Mouse (Mus musculus): ENCODE data around the gene Tmem223. TPM values are rescaled to one million over a fixed set of nuclear protein-coding genes. Genes with fewer than 3 reads are reported as not detected.
A peak's percentile ranks its signal among the peaks of the same experiment; 100 is the strongest.

The Tmem223 gene
- polyA plus RNA-seq, 1 experiment from 2014 or later: 232 TPM

- H3K27me3 ChIP-seq (ENCODE audit: control insufficient read depth, insufficient read depth, low read length): no peaks in the 10 kb centered on the region
- peaks cover 29% of the 10 kb centered on the region for H3K36me3 ChIP-seq (ENCODE audit: control insufficient read depth, insufficient read depth, low read length)
- H3K27ac ChIP-seq (ENCODE audit: low read depth, low read length): peak within 1 kb of the TSS; percentile 85
- peak; percentile 99 for ATAC-seq (ENCODE audit: low FRiP score, low TSS enrichment)
- peak within 1 kb of the TSS; percentile 78 for H3K9ac ChIP-seq (ENCODE audit: low read depth, low read length)
- WGBS: 1% methylated on average over 32 of the region's 32 CpGs
- peak within 1 kb of the TSS; percentile 72 for H3K4me2 ChIP-seq (replicated peaks; ENCODE audit: low read depth, low read length)
- H3K4me1 ChIP-seq (ENCODE audit: control insufficient read depth, insufficient read depth, low read length): 0 out of 2 replicates have a peak, but pooled peaks cover 6% of the 10 kb centered on the region
- no peaks in the 10 kb centered on the region for H3K9me3 ChIP-seq (ENCODE audit: control insufficient read depth, low read length)
- H3K4me3 ChIP-seq (ENCODE audit: low read length): peak within 1 kb of the TSS; percentile 76
Observed at GRCm38 (mm10) chr19:8786008-8786781, 15.4 kb downstream of the Tmem223 start, which contains the start of gene Taf6l. TSS of gene Taf6l (minus strand) at chr19:8786417.

GRCm38 (mm10) chr19:8788521-8788920, 17.7 kb downstream of the Tmem223 start:
- Histone ChIP-seq H3K4me3 (ENCODE audit: low read length) (no peak overlapping the region), H3K9ac (ENCODE audit: low read depth, low read length) (no peak overlapping the region), H3K9me3 (ENCODE audit: control insufficient read depth, low read length) (no peaks in the 10 kb centered on the region), H3K4me1 (ENCODE audit: control insufficient read depth, insufficient read depth, low read length) (0 out of 2 replicates have a peak, but pooled peaks cover 6% of the 10 kb centered on the region), H3K36me3 (ENCODE audit: control insufficient read depth, insufficient read depth, low read length) (peaks cover 18% of the 10 kb centered on the region), H3K4me2 (replicated peaks; ENCODE audit: low read depth, low read length) (no peak overlapping the region), H3K27me3 (ENCODE audit: control insufficient read depth, insufficient read depth, low read length) (no peaks in the 10 kb centered on the region), H3K27ac (ENCODE audit: low read depth, low read length) (no peak overlapping the region)
- WGBS: 29% methylated on average over 3 of the region's 3 CpGs
- no peak for ATAC-seq (ENCODE audit: low FRiP score, low TSS enrichment)

- 38% methylated on average over 1 of the region's 1 CpGs for WGBS
- Histone ChIP-seq H3K4me1 (ENCODE audit: control insufficient read depth, insufficient read depth, low read length) (0 out of 2 replicates have a peak, but pooled peaks cover 6% of the 10 kb centered on the region), H3K4me2 (replicated peaks; ENCODE audit: low read depth, low read length) (no peak overlapping the region), H3K4me3 (ENCODE audit: low read length) (no peak overlapping the region), H3K36me3 (ENCODE audit: control insufficient read depth, insufficient read depth, low read length) (peaks cover 19% of the 10 kb centered on the region), H3K27ac (ENCODE audit: low read depth, low read length) (no peak overlapping the region), H3K9me3 (ENCODE audit: control insufficient read depth, low read length) (no peaks in the 10 kb centered on the region), H3K27me3 (ENCODE audit: control insufficient read depth, insufficient read depth, low read length) (no peaks in the 10 kb centered on the region), H3K9ac (ENCODE audit: low read depth, low read length) (no peak overlapping the region)
- no peak for ATAC-seq (ENCODE audit: low FRiP score, low TSS enrichment)
Observed at GRCm38 (mm10) chr19:8789171-8789570, 18.4 kb downstream of the Tmem223 start.

- Histone ChIP-seq H3K9ac (ENCODE audit: low read depth, low read length) (no peak overlapping the region), H3K4me2 (replicated peaks; ENCODE audit: low read depth, low read length) (no peak overlapping the region), H3K4me1 (ENCODE audit: control insufficient read depth, insufficient read depth, low read length) (0 out of 2 replicates have a peak, but pooled peaks cover 5% of the 10 kb centered on the region), H3K36me3 (ENCODE audit: control insufficient read depth, insufficient read depth, low read length) (peaks cover 29% of the 10 kb centered on the region), H3K27ac (ENCODE audit: low read depth, low read length) (no peak overlapping the region), H3K27me3 (ENCODE audit: control insufficient read depth, insufficient read depth, low read length) (no peaks in the 10 kb centered on the region), H3K9me3 (ENCODE audit: control insufficient read depth, low read length) (no peaks in the 10 kb centered on the region), H3K4me3 (ENCODE audit: low read length) (no peak overlapping the region)
- ATAC-seq (ENCODE audit: low FRiP score, low TSS enrichment): no peak
- WGBS: 76% methylated on average over 7 of the region's 7 CpGs
Observed at GRCm38 (mm10) chr19:8790171-8790570, 19.4 kb downstream of the Tmem223 start.

- peak; percentile 77 for ATAC-seq (ENCODE audit: low FRiP score, low TSS enrichment)
- Histone ChIP-seq H3K27me3 (ENCODE audit: control insufficient read depth, insufficient read depth, low read length) (no peaks in the 10 kb centered on the region), H3K36me3 (ENCODE audit: control insufficient read depth, insufficient read depth, low read length) (peaks cover 24% of the 10 kb centered on the region), H3K9ac (ENCODE audit: low read depth, low read length) (peak within 1 kb of the TSS; percentile 87), H3K4me3 (ENCODE audit: low read length) (peak within 1 kb of the TSS; percentile 82), H3K4me2 (replicated peaks; ENCODE audit: low read depth, low read length) (peak within 1 kb of the TSS; percentile 75), H3K4me1 (ENCODE audit: control insufficient read depth, insufficient read depth, low read length) (peaks cover 18% of the 10 kb centered on the region; the same call in 1 of the 2 replicates), H3K27ac (ENCODE audit: low read depth, low read length) (peak within 1 kb of the TSS; percentile 57; the same call in 1 of the 2 replicates), H3K9me3 (ENCODE audit: control insufficient read depth, low read length) (no peaks in the 10 kb centered on the region)
- WGBS: 1% methylated on average over 25 of the region's 25 CpGs
Observed at GRCm38 (mm10) chr19:8798264-8798946, 27.6 kb downstream of the Tmem223 start, which contains the start of gene Polr2g. TSS of gene Polr2g (minus strand) at chr19:8798577.

GRCm38 (mm10) chr19:8798947-8799315, 28.1 kb downstream of the Tmem223 start:
- H3K9ac ChIP-seq (ENCODE audit: low read depth, low read length): peak overlapping the region; percentile 87; the same call in 1 of the 2 replicates
- peak overlapping the region; percentile 82 for H3K4me3 ChIP-seq (ENCODE audit: low read length)
- no peak for ATAC-seq (ENCODE audit: low FRiP score, low TSS enrichment)
- H3K36me3 ChIP-seq (ENCODE audit: control insufficient read depth, insufficient read depth, low read length): peaks cover 23% of the 10 kb centered on the region
- peak overlapping the region; percentile 75 for H3K4me2 ChIP-seq (replicated peaks; ENCODE audit: low read depth, low read length)
- no peaks in the 10 kb centered on the region for H3K27me3 ChIP-seq (ENCODE audit: control insufficient read depth, insufficient read depth, low read length)
- no peaks in the 10 kb centered on the region for H3K9me3 ChIP-seq (ENCODE audit: control insufficient read depth, low read length)
- H3K27ac ChIP-seq (ENCODE audit: low read depth, low read length): no peak overlapping the region
- peaks cover 20% of the 10 kb centered on the region; the same call in 1 of the 2 replicates for H3K4me1 ChIP-seq (ENCODE audit: control insufficient read depth, insufficient read depth, low read length)

GRCm38 (mm10) chr19:8802130-8802821, 31.5 kb downstream of the Tmem223 start, which contains the start of gene Zbtb3:
TSS of gene Zbtb3 (plus strand) at chr19:8802555.
- Histone ChIP-seq H3K9me3 (ENCODE audit: control insufficient read depth, low read length) (no peaks in the 10 kb centered on the region), H3K4me2 (replicated peaks; ENCODE audit: low read depth, low read length) (peak within 1 kb of the TSS; percentile 56), H3K27me3 (ENCODE audit: control insufficient read depth, insufficient read depth, low read length) (no peaks in the 10 kb centered on the region), H3K9ac (ENCODE audit: low read depth, low read length) (peak within 1 kb of the TSS; percentile 47; the same call in 1 of the 2 replicates), H3K36me3 (ENCODE audit: control insufficient read depth, insufficient read depth, low read length) (peaks cover 28% of the 10 kb centered on the region), H3K4me3 (ENCODE audit: low read length) (peak within 1 kb of the TSS; percentile 61), H3K27ac (ENCODE audit: low read depth, low read length) (peak within 1 kb of the TSS; percentile 85), H3K4me1 (ENCODE audit: control insufficient read depth, insufficient read depth, low read length) (peaks cover 20% of the 10 kb centered on the region; the same call in 1 of the 2 replicates)
- ATAC-seq (ENCODE audit: low FRiP score, low TSS enrichment): peak; percentile 97
- under 1% methylated on average over 30 of the region's 30 CpGs for WGBS

- 94% methylated on average over 9 of the region's 9 CpGs for WGBS
- no peak overlapping the region for H3K27ac ChIP-seq (ENCODE audit: low read depth, low read length)
- H3K4me3 ChIP-seq (ENCODE audit: low read length): peak overlapping the region; percentile 61
- H3K4me1 ChIP-seq (ENCODE audit: control insufficient read depth, insufficient read depth, low read length): peaks cover 15% of the 10 kb centered on the region; the same call in 1 of the 2 replicates
- no peaks in the 10 kb centered on the region for H3K9me3 ChIP-seq (ENCODE audit: control insufficient read depth, low read length)
- no peaks in the 10 kb centered on the region for H3K27me3 ChIP-seq (ENCODE audit: control insufficient read depth, insufficient read depth, low read length)
- H3K9ac ChIP-seq (ENCODE audit: low read depth, low read length): 0 out of 2 replicates have a peak overlapping the region, but pooled peaks have one; percentile 31
- H3K36me3 ChIP-seq (ENCODE audit: control insufficient read depth, insufficient read depth, low read length): peaks cover 36% of the 10 kb centered on the region
- no peak for ATAC-seq (ENCODE audit: low FRiP score, low TSS enrichment)
- H3K4me2 ChIP-seq (replicated peaks; ENCODE audit: low read depth, low read length): peak overlapping the region; percentile 56
Observed at GRCm38 (mm10) chr19:8803204-8803780, 32.5 kb downstream of the Tmem223 start.
